Mouse (Mus musculus) activated CD4-positive, CD25-positive, alpha-beta regulatory T cell, adult 4 months (primary cell): ENCODE data around the gene Olfr1432. TPM values are rescaled to one million over a fixed set of nuclear protein-coding genes. Genes with fewer than 3 reads are reported as not detected.
"Not testable (repeated sequence)": the region's sequence is repeated elsewhere in the genome, so short reads cannot be mapped to it uniquely, and the experiment has no call there.

ENCODE experiments used
- ATAC-seq: one replicate; pipeline ENCODE4 v1.8.0; 2017
- polyA plus RNA-seq, 2 experiments: library from polyadenylated mRNA; unstranded; fragments of 100-300 nt; shearing (Covaris generic); gene quantifications; one replicate each; pipeline ENCODE4 v1.2.1; 2017

Olfr1432 gene
- not detected for polyA plus RNA-seq

DNA sequence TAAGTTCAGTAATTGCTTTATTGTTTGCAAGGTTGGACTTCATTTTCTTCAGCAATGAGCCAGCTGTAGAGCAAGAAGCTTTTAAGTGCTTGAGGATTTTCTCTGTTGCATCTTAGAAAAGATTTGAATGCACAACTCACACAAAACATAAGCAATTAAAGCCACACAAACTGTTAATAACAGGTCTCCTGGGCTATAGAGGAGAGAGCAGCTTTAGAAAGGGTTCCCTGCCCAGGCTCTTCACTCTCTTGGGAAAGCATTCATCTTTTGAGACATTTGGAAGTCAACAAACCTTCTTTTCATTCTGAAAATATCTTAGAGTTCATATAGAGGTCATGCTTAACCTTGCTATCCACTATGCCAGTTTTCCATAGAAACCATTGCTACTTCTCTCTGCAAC, at the start of gene Olfr1432:
Gene Olfr1432, minus strand, starts transcription at position 101 of the 400 bp plus-strand sequence.
- ATAC-seq, result not testable (repeated sequence)

DNA sequence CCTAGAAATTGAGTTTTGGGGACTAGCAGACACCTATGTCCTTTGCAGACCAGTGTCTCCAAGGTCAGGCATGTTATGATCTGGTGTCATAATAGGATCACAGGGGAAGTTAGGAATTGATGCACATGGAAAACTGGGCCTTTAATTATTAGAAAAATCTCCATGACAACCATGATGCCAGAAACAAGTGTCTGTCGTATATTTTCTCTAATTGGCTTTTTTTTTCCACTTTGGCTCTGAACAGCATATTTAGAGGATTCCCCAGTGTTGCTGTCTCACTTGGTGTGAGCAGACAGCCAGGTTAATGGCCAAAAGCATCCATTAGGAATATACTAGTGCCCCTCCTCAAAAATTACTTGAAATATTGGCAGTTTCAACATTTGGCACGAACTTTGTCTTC, 47.2 kb upstream of the Olfr1432 start, which contains the start of gene Olfr1434:
Gene Olfr1434, plus strand, starts transcription at position 301 of the 400 bp plus-strand sequence.
- ATAC-seq, result no peak

DNA sequence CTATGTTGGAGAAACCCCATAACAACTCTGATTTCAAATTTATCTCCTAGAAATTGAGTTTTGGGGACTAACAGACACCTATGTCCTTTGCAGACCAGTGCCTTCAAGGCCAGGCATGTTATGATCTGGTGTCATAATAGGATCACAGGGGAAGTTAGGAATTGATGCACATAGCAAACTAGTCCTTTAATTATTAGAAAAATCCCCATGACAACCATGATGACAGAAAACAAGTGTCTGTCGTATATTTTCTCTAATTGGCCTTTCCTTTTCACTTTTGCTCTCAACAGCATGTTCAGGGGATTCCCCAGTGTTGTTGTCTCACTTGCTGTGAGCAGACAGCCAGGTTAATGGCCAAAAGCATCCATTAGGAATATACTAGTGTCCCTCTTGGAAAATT, 28.3 kb upstream of the Olfr1432 start, which contains the start of gene Olfr235:
Gene Olfr235, plus strand, starts transcription at position 301 of the 400 bp plus-strand sequence.
- ATAC-seq, result no peak

DNA sequence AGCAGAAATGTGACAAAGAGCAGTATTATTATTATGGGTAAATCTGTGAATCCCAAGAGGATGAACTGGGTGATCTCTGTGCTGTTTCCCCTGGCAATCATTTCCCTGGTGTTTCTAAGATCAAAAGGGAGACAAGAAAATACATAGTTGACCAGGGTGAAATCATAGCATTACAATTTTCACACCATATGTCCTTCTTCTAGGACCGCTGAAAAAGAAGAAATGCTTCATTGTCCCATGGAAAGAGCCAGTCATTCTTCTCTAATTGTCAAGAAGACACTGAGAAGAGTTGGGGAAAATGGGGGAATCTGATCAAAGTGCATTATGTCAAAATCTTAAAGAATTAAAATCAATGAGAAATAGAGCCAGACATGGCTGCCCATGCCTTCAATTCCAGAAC, 9.2 kb upstream of the Olfr1432 start, which contains the start of gene Olfr262:
Gene Olfr262, minus strand, starts transcription at position 101 of the 400 bp plus-strand sequence.
- no peak for ATAC-seq

DNA sequence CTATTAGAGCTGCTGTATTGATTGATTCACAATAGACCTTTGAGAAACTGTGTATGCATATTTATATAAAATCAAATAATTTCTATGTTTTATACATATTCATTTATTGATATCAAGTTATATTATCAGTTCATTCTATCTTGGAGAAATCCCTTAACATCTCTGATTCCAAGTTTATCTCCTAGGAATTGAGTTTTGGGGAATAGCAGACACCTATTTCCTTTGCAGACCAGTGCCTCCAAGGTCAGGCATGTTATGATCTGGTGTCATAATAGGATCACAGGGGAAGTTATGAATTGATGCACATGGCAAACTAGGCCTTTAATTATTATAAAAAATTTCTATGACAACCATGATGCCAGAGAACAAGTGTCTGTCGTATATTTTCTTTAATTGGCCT, 32.1 kb downstream of the Olfr1432 start, which contains the start of gene Olfr1431:
Gene Olfr1431, plus strand, starts transcription at position 301 of the 400 bp plus-strand sequence.
- no peak for ATAC-seq

DNA sequence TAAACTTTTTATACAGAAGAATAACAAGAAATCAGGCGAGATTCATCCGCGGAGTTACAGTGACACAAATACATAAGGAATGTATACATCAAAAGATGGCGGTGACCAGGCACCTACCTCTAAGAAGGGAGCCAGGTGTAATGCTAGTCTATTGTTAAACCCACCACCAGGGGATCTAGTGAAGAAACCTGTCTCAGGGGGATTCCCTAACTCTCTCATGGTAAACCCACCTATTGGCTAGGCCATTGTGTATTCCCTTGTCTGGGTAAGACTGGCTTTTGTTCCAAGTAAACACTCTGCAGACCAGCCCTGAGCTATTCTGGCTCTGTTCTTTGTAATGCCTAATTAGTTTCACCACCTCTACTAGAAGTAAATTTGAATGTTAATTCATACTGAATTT, 33.3 kb downstream of the Olfr1432 start:
- not testable (repeated sequence) for ATAC-seq

Other genes with a start within 250 kb of the Olfr1432 start
- gene Olfr1423, start 191.3 kb downstream of the Olfr1432 start, polyA plus RNA-seq, result under 1 TPM in 1 of 2 experiments, not detected in 1; 0.05 TPM
- gene Olfr1424, start 169.9 kb downstream of the Olfr1432 start, polyA plus RNA-seq, result not detected
- gene Olfr1425, start 154.9 kb downstream of the Olfr1432 start, polyA plus RNA-seq, result not detected
- gene Olfr1426, start 140.6 kb downstream of the Olfr1432 start, polyA plus RNA-seq, result not detected
- not detected for gene Olfr1427, start 129.3 kb downstream of the Olfr1432 start, polyA plus RNA-seq
- gene Olfr1428, start 116.7 kb downstream of the Olfr1432 start, polyA plus RNA-seq, result not detected
- not detected for gene Olfr76, start 109.4 kb downstream of the Olfr1432 start, polyA plus RNA-seq
- gene Olfr1555-ps1, start 62.5 kb downstream of the Olfr1432 start, polyA plus RNA-seq, result under 1 TPM in 1 of 2 experiments, not detected in 1; 0.16 TPM
- gene Olfr1431, start 32.0 kb downstream of the Olfr1432 start, polyA plus RNA-seq, result not detected
- gene Olfr262, start 9.1 kb upstream of the Olfr1432 start, polyA plus RNA-seq, result not detected
- gene Olfr235, start 28.4 kb upstream of the Olfr1432 start, polyA plus RNA-seq, result not detected
- gene Olfr1434, start 47.3 kb upstream of the Olfr1432 start, polyA plus RNA-seq, result not detected
- not detected for gene Olfr1436, start 66.5 kb upstream of the Olfr1432 start, polyA plus RNA-seq
- not detected for gene Olfr1437, start 92.5 kb upstream of the Olfr1432 start, polyA plus RNA-seq
- gene Olfr1438-ps1, start 103.3 kb upstream of the Olfr1432 start, polyA plus RNA-seq, result not detected
- gene Olfr1440, start 154.7 kb upstream of the Olfr1432 start, polyA plus RNA-seq, result not detected
- not detected for gene Olfr1441, start 184.8 kb upstream of the Olfr1432 start, polyA plus RNA-seq
- under 1 TPM in 1 of 2 experiments, not detected in 1; 0.33 TPM for gene Pfpl, start 195.3 kb upstream of the Olfr1432 start, polyA plus RNA-seq
- gene Mpeg1, start 228.2 kb upstream of the Olfr1432 start, polyA plus RNA-seq, result under 1 TPM in 1 of 2 experiments, not detected in 1; 0.28 TPM